Mouse (Mus musculus) lung, embryonic 16.5 days (tissue): ENCODE data around the gene 4930442H23Rik. TPM values are rescaled to one million over a fixed set of nuclear protein-coding genes. Genes with fewer than 3 reads are reported as not detected.

Experiments
- ATAC-seq: fragments of 200-750 bp; cut with Nextera tagmentation; 2 replicates; pipeline ENCODE4 v1.8.0; 2017; ENCODE audit warnings: low read depth, mild to moderate bottlenecking, moderate library complexity
- H3K27ac ChIP-seq: fragments of 300-500 bp; sonication (generic); 2 replicates; pipeline ENCODE4 v1.5.1; 2014; ENCODE audit warnings: mild to moderate bottlenecking, control low read depth, low read length
- H3K27me3 ChIP-seq: fragments of 300-500 bp; sonication (generic); 2 replicates; pipeline ENCODE4 v1.6.1; 2014; ENCODE audit warnings: low read depth, low read length, mixed read lengths; ENCODE audit not compliant: control insufficient read depth, insufficient read depth
- H3K36me3 ChIP-seq: fragments of 300-500 bp; sonication (generic); 2 replicates; pipeline ENCODE4 v1.6.1; 2014; ENCODE audit warnings: low read length; ENCODE audit not compliant: control insufficient read depth, insufficient read depth
- H3K4me1 ChIP-seq: fragments of 300-500 bp; sonication (generic); replicated peaks from 2 replicates; pipeline ENCODE4 v1.6.1; 2014; ENCODE audit warnings: low read length, mixed read lengths; ENCODE audit not compliant: control insufficient read depth, insufficient read depth
- H3K4me2 ChIP-seq: fragments of 300-500 bp; sonication (generic); 2 replicates; pipeline ENCODE4 v1.6.1; 2014; ENCODE audit warnings: low read depth, low read length, control low read depth
- H3K4me3 ChIP-seq: fragments of 300-500 bp; sonication (generic); 2 replicates; pipeline ENCODE4 v1.5.1; 2014; ENCODE audit warnings: mild to moderate bottlenecking, low read length, control low read depth
- H3K9ac ChIP-seq: fragments of 300-500 bp; sonication (generic); 2 replicates; pipeline ENCODE4 v1.6.1; 2014; ENCODE audit warnings: low read length, control low read depth
- H3K9me3 ChIP-seq: fragments of 300-500 bp; sonication (generic); 2 replicates; pipeline ENCODE4 v1.6.1; 2016; ENCODE audit warnings: low read length; ENCODE audit not compliant: control insufficient read depth
- WGBS: fragments of 180-500 bp; shearing (Covaris S2); extraction: QIAGEN DNeasy Blood & Tissue Kit; methylation state at CpG from one replicate; pipeline ENCODE4 v1.1.7; 2014; 5-methylcytosine and 5-hydroxymethylcytosine counted together
- polyA plus RNA-seq: library from polyadenylated mRNA; unstranded; fragments of >200 nt; fragmentation: Nextera tagmentation; extraction: Ambion mirVana; gene quantifications from 2 replicates; pipeline ENCODE4 v1.2.1, GENCODE M21; 2015

The 4930442H23Rik gene
- polyA plus RNA-seq, 1 experiment from 2014 or later: not detected

DNA sequence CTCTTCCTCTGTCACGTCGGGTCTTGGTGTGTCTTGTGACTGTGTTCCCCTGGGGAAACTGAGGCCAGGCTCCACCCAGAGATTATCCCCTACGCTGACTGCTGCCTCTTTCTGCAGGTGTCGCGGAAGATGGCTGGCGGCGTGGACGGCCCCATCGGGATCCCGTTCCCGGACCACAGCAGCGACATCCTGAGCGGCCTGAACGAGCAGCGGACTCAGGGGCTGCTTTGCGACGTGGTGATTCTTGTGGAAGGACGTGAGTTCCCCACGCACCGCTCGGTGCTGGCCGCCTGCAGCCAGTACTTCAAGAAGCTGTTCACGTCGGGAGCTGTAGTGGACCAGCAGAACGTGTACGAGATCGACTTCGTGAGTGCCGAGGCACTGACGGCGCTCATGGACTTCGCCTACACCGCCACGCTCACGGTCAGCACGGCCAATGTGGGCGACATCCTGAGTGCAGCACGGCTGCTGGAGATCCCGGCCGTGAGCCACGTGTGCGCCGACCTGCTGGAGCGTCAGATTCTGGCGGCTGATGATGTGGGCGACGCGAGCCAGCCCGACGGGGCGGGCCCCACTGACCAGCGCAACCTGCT lies 39.7 kb downstream of the 4930442H23Rik start:
- H3K4me1 ChIP-seq: peaks cover 36% of the 10 kb centered on the region
- no peak overlapping the region for H3K9ac ChIP-seq

GRCm38 (mm10) chr10:81143157-81143633 lies 40.5 kb downstream of the 4930442H23Rik start:
- H3K27ac ChIP-seq: no peak overlapping the region
- H3K4me2 ChIP-seq: no peak overlapping the region
- WGBS: 84% methylated on average over 7 of the region's 7 CpGs
- H3K36me3 ChIP-seq: peaks cover 47% of the 10 kb centered on the region
- H3K9me3 ChIP-seq: no peaks in the 10 kb centered on the region
- no peaks in the 10 kb centered on the region for H3K27me3 ChIP-seq
- H3K9ac ChIP-seq: no peak overlapping the region
- no peak overlapping the region for H3K4me3 ChIP-seq
- H3K4me1 ChIP-seq: peaks cover 41% of the 10 kb centered on the region
- no peak for ATAC-seq

More for the DNA sequence above, 39.7 kb downstream of the 4930442H23Rik start:
- no peak for ATAC-seq
- Histone ChIP-seq H3K27me3 (no peaks in the 10 kb centered on the region), H3K4me2 (no peak overlapping the region), H3K4me3 (no peak overlapping the region), H3K27ac (no peak overlapping the region), H3K9me3 (no peaks in the 10 kb centered on the region), H3K36me3 (peaks cover 53% of the 10 kb centered on the region)
- 92% methylated on average over 52 of the region's 52 CpGs for WGBS

DNA sequence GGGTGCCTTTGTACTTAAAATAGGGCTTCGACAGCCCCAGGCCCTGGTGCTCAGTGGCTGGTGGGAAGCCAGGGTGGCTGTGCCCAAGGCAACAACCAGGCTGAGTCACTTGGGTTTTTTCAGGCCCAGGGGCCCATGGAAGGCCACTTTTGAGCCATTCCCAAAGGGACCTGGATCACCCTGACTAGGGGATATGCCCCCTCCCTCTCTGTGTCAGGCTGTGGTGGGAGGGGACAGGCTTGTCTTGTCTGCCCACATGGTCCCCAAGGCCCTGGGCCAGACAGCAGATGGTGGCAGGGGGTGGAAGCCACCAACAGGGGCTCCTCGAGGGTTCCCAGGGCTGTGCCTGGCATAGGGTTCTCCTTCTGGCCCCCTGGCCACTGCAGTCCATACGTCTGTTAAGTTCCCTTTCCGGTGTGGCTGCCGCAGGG lies 41.1 kb downstream of the 4930442H23Rik start:
- no peak for ATAC-seq
- Histone ChIP-seq H3K9me3 (no peaks in the 10 kb centered on the region), H3K27ac (no peak overlapping the region), H3K4me1 (peaks cover 41% of the 10 kb centered on the region), H3K9ac (no peak overlapping the region), H3K4me2 (no peak overlapping the region), H3K27me3 (no peaks in the 10 kb centered on the region), H3K4me3 (no peak overlapping the region), H3K36me3 (peaks cover 40% of the 10 kb centered on the region)
- 75% methylated on average over 5 of the region's 5 CpGs for WGBS

- Histone ChIP-seq H3K4me1 (peaks cover 41% of the 10 kb centered on the region), H3K9me3 (no peaks in the 10 kb centered on the region), H3K4me3 (no peak overlapping the region), H3K4me2 (no peak overlapping the region; the same call in 1 of the 2 replicates), H3K36me3 (peaks cover 32% of the 10 kb centered on the region), H3K27ac (0 out of 2 replicates have a peak overlapping the region, but pooled peaks have one; percentile 31), H3K27me3 (no peaks in the 10 kb centered on the region), H3K9ac (no peak overlapping the region; the same call in 1 of the 2 replicates)
- ATAC-seq: no peak
- WGBS: 80% methylated on average over 7 of the region's 7 CpGs
Measured at GRCm38 (mm10) chr10:81141455-81142210, 42.0 kb downstream of the 4930442H23Rik start.

- H3K4me1 ChIP-seq: peaks cover 41% of the 10 kb centered on the region
- 37% methylated on average over 10 of the region's 10 CpGs for WGBS
Measured at GRCm38 (mm10) chr10:81140717-81141454, 42.8 kb downstream of the 4930442H23Rik start.

DNA sequence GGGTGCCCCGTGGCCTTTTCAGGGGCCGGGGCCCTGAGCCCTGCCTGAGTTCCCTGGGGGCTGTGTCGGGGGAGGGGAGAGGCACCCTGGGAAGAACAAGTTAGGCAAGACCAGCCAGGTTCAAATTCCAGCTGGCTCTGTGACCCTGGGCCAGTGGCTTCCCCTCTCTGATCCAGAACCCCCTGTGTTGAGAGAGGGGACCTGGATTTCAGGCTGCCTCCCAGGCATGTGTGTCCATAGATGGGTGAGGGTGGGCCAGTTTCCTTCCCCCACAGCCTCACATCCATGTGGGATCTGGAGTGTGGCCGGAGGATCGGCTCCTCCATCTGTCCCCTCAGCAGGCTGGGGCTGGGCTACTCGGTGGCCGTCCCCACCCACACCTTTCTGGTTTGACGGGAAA lies 43.6 kb downstream of the 4930442H23Rik start:
- peaks cover 48% of the 10 kb centered on the region for H3K4me1 ChIP-seq
- H3K9ac ChIP-seq: peak overlapping the region; percentile 55
- ATAC-seq: no peak
- WGBS: 29% methylated on average over 8 of the region's 8 CpGs
- H3K36me3 ChIP-seq: peaks cover 16% of the 10 kb centered on the region
- peak overlapping the region; percentile 50 for H3K4me2 ChIP-seq
- H3K9me3 ChIP-seq: no peaks in the 10 kb centered on the region
- H3K27me3 ChIP-seq: peaks cover 3% of the 10 kb centered on the region; the same call in 1 of the 2 replicates
- peak overlapping the region; percentile 7; the same call in 1 of the 2 replicates for H3K27ac ChIP-seq
- H3K4me3 ChIP-seq: peak overlapping the region; percentile 21

More at GRCm38 (mm10) chr10:81140717-81141454, 42.8 kb downstream of the 4930442H23Rik start:
- no peak for ATAC-seq
- no peaks in the 10 kb centered on the region for H3K27me3 ChIP-seq
- peak overlapping the region; percentile 21 for H3K4me3 ChIP-seq
- peaks cover 24% of the 10 kb centered on the region for H3K36me3 ChIP-seq
- no peaks in the 10 kb centered on the region for H3K9me3 ChIP-seq
- H3K4me2 ChIP-seq: peak overlapping the region; percentile 50
- peak overlapping the region; percentile 55 for H3K9ac ChIP-seq
- peak overlapping the region; percentile 44; the same call in 1 of the 2 replicates for H3K27ac ChIP-seq

DNA sequence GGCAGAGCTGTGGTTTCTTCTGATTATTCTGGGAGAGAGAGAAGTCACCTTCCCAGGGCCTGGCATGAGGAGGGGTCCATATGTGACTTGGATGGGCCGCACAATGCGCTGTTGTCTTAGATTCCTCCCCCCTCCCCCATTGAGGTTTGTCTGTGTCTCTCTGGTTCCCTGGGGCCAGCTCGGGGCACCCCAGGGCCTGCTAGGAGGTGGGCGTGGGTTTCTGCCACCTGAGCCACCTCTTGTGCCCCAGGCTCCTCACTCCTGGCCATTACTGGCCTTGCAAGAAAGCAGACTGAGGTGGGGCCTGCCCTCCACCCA lies 44.2 kb downstream of the 4930442H23Rik start:
- H3K4me1 ChIP-seq: peaks cover 50% of the 10 kb centered on the region
- 67% methylated on average over 4 of the region's 4 CpGs for WGBS
- H3K27ac ChIP-seq: no peak overlapping the region

GRCm38 (mm10) chr10:81138821-81139528 lies 44.7 kb downstream of the 4930442H23Rik start:
- Histone ChIP-seq H3K4me3 (peak overlapping the region; percentile 91), H3K4me2 (peak overlapping the region; percentile 85), H3K9ac (peak overlapping the region; percentile 88), H3K27ac (peak overlapping the region; percentile 88), H3K4me1 (peaks cover 55% of the 10 kb centered on the region), H3K9me3 (no peaks in the 10 kb centered on the region), H3K27me3 (peaks cover 8% of the 10 kb centered on the region; the same call in 1 of the 2 replicates), H3K36me3 (peaks cover 5% of the 10 kb centered on the region)
- WGBS: 55% methylated on average over 11 of the region's 11 CpGs
- ATAC-seq: no peak

More for the DNA sequence above, 44.2 kb downstream of the 4930442H23Rik start:
- Histone ChIP-seq H3K36me3 (peaks cover 10% of the 10 kb centered on the region), H3K4me3 (peak overlapping the region; percentile 2; the same call in 1 of the 2 replicates), H3K27me3 (peaks cover 3% of the 10 kb centered on the region; the same call in 1 of the 2 replicates), H3K4me2 (peak overlapping the region; percentile 50), H3K9me3 (no peaks in the 10 kb centered on the region), H3K9ac (peak overlapping the region; percentile 55)
- no peak for ATAC-seq
